Mouse (Mus musculus): ENCODE results near the gene Galnt2.

DNA sequence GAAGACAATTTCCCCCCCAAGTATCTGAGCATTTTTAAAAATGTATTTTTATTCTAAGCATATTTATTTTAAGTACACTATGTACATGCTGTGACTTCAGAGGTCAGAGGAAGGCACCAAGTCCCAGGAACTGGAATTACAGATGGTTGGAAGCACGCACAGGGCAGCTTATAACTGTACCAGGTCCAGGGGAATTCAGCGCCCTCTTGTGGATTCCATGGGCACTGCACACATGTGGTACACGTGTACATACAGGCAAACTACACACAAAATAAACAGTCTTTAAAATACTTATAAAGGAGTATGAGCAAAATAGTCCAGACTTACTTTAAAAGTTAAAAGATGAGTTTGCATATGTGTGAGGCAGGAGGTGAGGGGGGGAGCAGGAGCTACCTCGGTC is 162.7 kb downstream of the Galnt2 start:
- TF ChIP-seq CTCF (IDR thresholded peaks at IDR 0.05; ENCODE audit: extremely low read depth, insufficient read length, insufficient replicate concordance, low read depth, low read length) (peak; percentile 34; the same call in 1 of the 2 replicates), POLR2A (IDR thresholded peaks at IDR 0.05; ENCODE audit: low read depth, low read length) (no peak)

Data from small intestine, adult 2 months (tissue).